Mouse (Mus musculus): Measurements from ENCODE around the gene Smad3. TPM values are rescaled to one million over a fixed set of nuclear protein-coding genes. Genes with fewer than 3 reads are reported as not detected.

The Smad3 gene
- 6.3 TPM for polyA plus RNA-seq (2012; fragmentation: generic; extraction: Trizol)
- long read RNA-seq, experiment 1, full-length matches to known transcripts = 1 of 6 reads
- long read RNA-seq, experiment 1, partial matches to known transcripts = 0 of 6 reads
- long read RNA-seq, experiment 1, other reads (novel, unspliced or antisense) = 5 of 6 reads
- long read RNA-seq, experiment 2, full-length matches to known transcripts = 37 of 50 reads
- long read RNA-seq, experiment 2, partial matches to known transcripts = 2 of 50 reads
- long read RNA-seq, experiment 2, other reads (novel, unspliced or antisense) = 11 of 50 reads

GRCm38 (mm10) chr9:63757865-63758440 lies at the start of gene Smad3:
Gene Smad3 (minus strand): TSS chr9:63757994.
- Histone ChIP-seq H3K79me2 (ENCODE audit: control insufficient read depth, insufficient read depth) (peaks cover 42% of the 10 kb centered on the region), H3K36me3 (ENCODE audit: control insufficient read depth, insufficient read depth) (no peaks in the 10 kb centered on the region), H3K4me3 (ENCODE audit: insufficient read depth, poor library complexity, severe bottlenecking) (peak within 1 kb of the TSS; percentile 59), H3ac (ENCODE audit: control insufficient read depth, insufficient read length, low read depth) (peak within 1 kb of the TSS; percentile 96), H3K79me3 (ENCODE audit: low read depth) (peaks cover 10% of the 10 kb centered on the region), H3K27me3 (ENCODE audit: control insufficient read depth, insufficient read depth, insufficient read length) (no peaks in the 10 kb centered on the region)
- TF ChIP-seq MYOG (IDR thresholded peaks at IDR 0.05; ENCODE audit: control insufficient read depth, extremely low read depth, insufficient read length) (no peak), USF1 (IDR thresholded peaks at IDR 0.05; ENCODE audit: low read depth) (peak; percentile 40), MAX (IDR thresholded peaks at IDR 0.05) (peak; percentile 29)

GRCm38 (mm10) chr9:63804847-63805246 lies 47.1 kb upstream of the Smad3 start:
- H3K36me3 ChIP-seq (ENCODE audit: control insufficient read depth, insufficient read depth) = no peaks in the 10 kb centered on the region
- H3K27me3 ChIP-seq (ENCODE audit: control insufficient read depth, insufficient read depth, insufficient read length) = no peaks in the 10 kb centered on the region
- no peak overlapping the region for H3K4me3 ChIP-seq (ENCODE audit: insufficient read depth, poor library complexity, severe bottlenecking)
- H3K79me3 ChIP-seq (ENCODE audit: low read depth) = no peaks in the 10 kb centered on the region
- H3ac ChIP-seq (ENCODE audit: control insufficient read depth, insufficient read length, low read depth) = no peak overlapping the region
- no peaks in the 10 kb centered on the region for H3K79me2 ChIP-seq (ENCODE audit: control insufficient read depth, insufficient read depth)
- TF ChIP-seq USF1 (IDR thresholded peaks at IDR 0.05; ENCODE audit: low read depth) = peak; percentile 79
- TF ChIP-seq CEBPB (IDR thresholded peaks at IDR 0.05; ENCODE audit: low read depth) = no peak
- TF ChIP-seq CTCF (IDR thresholded peaks at IDR 0.05; ENCODE audit: control insufficient read depth, insufficient read depth, insufficient read length) = no peak
- TF ChIP-seq MYOG (IDR thresholded peaks at IDR 0.05; ENCODE audit: control insufficient read depth, extremely low read depth, insufficient read length) = no peak

GRCm38 (mm10) chr9:63803181-63803591 lies 45.4 kb upstream of the Smad3 start:
- H3K36me3 ChIP-seq (ENCODE audit: control insufficient read depth, insufficient read depth) = no peaks in the 10 kb centered on the region
- no peaks in the 10 kb centered on the region for H3K79me3 ChIP-seq (ENCODE audit: low read depth)
- H3K4me3 ChIP-seq (ENCODE audit: insufficient read depth, poor library complexity, severe bottlenecking) = no peak overlapping the region
- no peak overlapping the region for H3ac ChIP-seq (ENCODE audit: control insufficient read depth, insufficient read length, low read depth)
- no peak for TF ChIP-seq MYOG (IDR thresholded peaks at IDR 0.05; ENCODE audit: control insufficient read depth, extremely low read depth, insufficient read length)
- TF ChIP-seq MYOD1 (IDR thresholded peaks at IDR 0.05; ENCODE audit: control insufficient read depth, insufficient read length, low read depth) = no peak
- TF ChIP-seq CTCF (IDR thresholded peaks at IDR 0.05; ENCODE audit: control insufficient read depth, insufficient read depth, insufficient read length) = no peak
- TF ChIP-seq CEBPB (IDR thresholded peaks at IDR 0.05; ENCODE audit: low read depth) = no peak
- TF ChIP-seq USF1 (IDR thresholded peaks at IDR 0.05; ENCODE audit: low read depth) = no peak
- no peak for TF ChIP-seq MAX (IDR thresholded peaks at IDR 0.05)
- TF ChIP-seq FOSL1 (IDR thresholded peaks at IDR 0.05; ENCODE audit: insufficient read depth, low read length, poor library complexity, severe bottlenecking) = no peak
- H3K27me3 ChIP-seq (ENCODE audit: control insufficient read depth, insufficient read depth, insufficient read length) = no peaks in the 10 kb centered on the region
- H3K79me2 ChIP-seq (ENCODE audit: control insufficient read depth, insufficient read depth) = no peaks in the 10 kb centered on the region

GRCm38 (mm10) chr9:63802504-63802903 lies 44.7 kb upstream of the Smad3 start:
- TF ChIP-seq MYOD1 (IDR thresholded peaks at IDR 0.05; ENCODE audit: control insufficient read depth, insufficient read length, low read depth) (no peak), MYOG (IDR thresholded peaks at IDR 0.05; ENCODE audit: control insufficient read depth, extremely low read depth, insufficient read length) (no peak), CEBPB (IDR thresholded peaks at IDR 0.05; ENCODE audit: low read depth) (no peak), CTCF (IDR thresholded peaks at IDR 0.05; ENCODE audit: control insufficient read depth, insufficient read depth, insufficient read length) (no peak), USF1 (IDR thresholded peaks at IDR 0.05; ENCODE audit: low read depth) (no peak), FOSL1 (IDR thresholded peaks at IDR 0.05; ENCODE audit: insufficient read depth, low read length, poor library complexity, severe bottlenecking) (no peak), MAX (IDR thresholded peaks at IDR 0.05) (no peak)
- no peaks in the 10 kb centered on the region for H3K79me3 ChIP-seq (ENCODE audit: low read depth)
- H3K27me3 ChIP-seq (ENCODE audit: control insufficient read depth, insufficient read depth, insufficient read length) = no peaks in the 10 kb centered on the region
- no peaks in the 10 kb centered on the region for H3K79me2 ChIP-seq (ENCODE audit: control insufficient read depth, insufficient read depth)
- H3K36me3 ChIP-seq (ENCODE audit: control insufficient read depth, insufficient read depth) = no peaks in the 10 kb centered on the region
- no peak overlapping the region for H3K4me3 ChIP-seq (ENCODE audit: insufficient read depth, poor library complexity, severe bottlenecking)
- no peak overlapping the region for H3ac ChIP-seq (ENCODE audit: control insufficient read depth, insufficient read length, low read depth)

GRCm38 (mm10) chr9:63802080-63802479 lies 44.3 kb upstream of the Smad3 start:
- Histone ChIP-seq H3K79me2 (ENCODE audit: control insufficient read depth, insufficient read depth) (no peaks in the 10 kb centered on the region), H3K4me3 (ENCODE audit: insufficient read depth, poor library complexity, severe bottlenecking) (no peak overlapping the region), H3ac (ENCODE audit: control insufficient read depth, insufficient read length, low read depth) (no peak overlapping the region), H3K79me3 (ENCODE audit: low read depth) (no peaks in the 10 kb centered on the region), H3K36me3 (ENCODE audit: control insufficient read depth, insufficient read depth) (no peaks in the 10 kb centered on the region), H3K27me3 (ENCODE audit: control insufficient read depth, insufficient read depth, insufficient read length) (no peaks in the 10 kb centered on the region)
- TF ChIP-seq MAX (IDR thresholded peaks at IDR 0.05) (no peak), FOSL1 (IDR thresholded peaks at IDR 0.05; ENCODE audit: insufficient read depth, low read length, poor library complexity, severe bottlenecking) (no peak), MYOD1 (IDR thresholded peaks at IDR 0.05; ENCODE audit: control insufficient read depth, insufficient read length, low read depth) (no peak), MYOG (IDR thresholded peaks at IDR 0.05; ENCODE audit: control insufficient read depth, extremely low read depth, insufficient read length) (no peak), CEBPB (IDR thresholded peaks at IDR 0.05; ENCODE audit: low read depth) (no peak), CTCF (IDR thresholded peaks at IDR 0.05; ENCODE audit: control insufficient read depth, insufficient read depth, insufficient read length) (no peak), USF1 (IDR thresholded peaks at IDR 0.05; ENCODE audit: low read depth) (no peak)

- Histone ChIP-seq H3K79me2 (ENCODE audit: control insufficient read depth, insufficient read depth) (no peaks in the 10 kb centered on the region), H3K27me3 (ENCODE audit: control insufficient read depth, insufficient read depth, insufficient read length) (no peaks in the 10 kb centered on the region), H3K36me3 (ENCODE audit: control insufficient read depth, insufficient read depth) (no peaks in the 10 kb centered on the region), H3ac (ENCODE audit: control insufficient read depth, insufficient read length, low read depth) (no peak overlapping the region), H3K79me3 (ENCODE audit: low read depth) (no peaks in the 10 kb centered on the region), H3K4me3 (ENCODE audit: insufficient read depth, poor library complexity, severe bottlenecking) (no peak overlapping the region)
- TF ChIP-seq CTCF (IDR thresholded peaks at IDR 0.05; ENCODE audit: control insufficient read depth, insufficient read depth, insufficient read length) (no peak), CEBPB (IDR thresholded peaks at IDR 0.05; ENCODE audit: low read depth) (no peak), MAX (IDR thresholded peaks at IDR 0.05) (no peak), MYOD1 (IDR thresholded peaks at IDR 0.05; ENCODE audit: control insufficient read depth, insufficient read length, low read depth) (no peak), USF1 (IDR thresholded peaks at IDR 0.05; ENCODE audit: low read depth) (no peak), FOSL1 (IDR thresholded peaks at IDR 0.05; ENCODE audit: insufficient read depth, low read length, poor library complexity, severe bottlenecking) (no peak), MYOG (IDR thresholded peaks at IDR 0.05; ENCODE audit: control insufficient read depth, extremely low read depth, insufficient read length) (no peak)
Measured at GRCm38 (mm10) chr9:63796429-63796828, 38.6 kb upstream of the Smad3 start.
